Mouse (Mus musculus) erythroblast, embryonic 14.5 days (primary cell): ENCODE results near the gene Sde2. TPM values are rescaled to one million over a fixed set of nuclear protein-coding genes. Genes with fewer than 3 reads are reported as not detected.

Source experiments
- H3K27me3 ChIP-seq: 2 replicates; pipeline ENCODE4 v1.6.1; 2012; ENCODE audit warnings: inconsistent platforms; ENCODE audit not compliant: control insufficient read depth
- H3K36me3 ChIP-seq: 2 replicates; pipeline ENCODE4 v1.6.1; 2012; ENCODE audit warnings: mild to moderate bottlenecking, inconsistent platforms; ENCODE audit not compliant: control insufficient read depth
- H3K4me1 ChIP-seq: 2 replicates; pipeline ENCODE4 v1.6.1; 2012; ENCODE audit warnings: inconsistent platforms; ENCODE audit not compliant: control insufficient read depth
- H3K4me3 ChIP-seq: replicated peaks from 2 replicates; pipeline ENCODE3; 2012; ENCODE audit warnings: moderate library complexity, mild to moderate bottlenecking, inconsistent platforms
- H3K9me3 ChIP-seq: 2 replicates; pipeline ENCODE4 v1.6.1; 2012; ENCODE audit warnings: low read length, inconsistent platforms, mixed read lengths; ENCODE audit not compliant: control insufficient read depth
- GATA1 ChIP-seq: IDR thresholded peaks from 2 replicates; pipeline ENCODE4 v1.6.1; 2012; ENCODE audit warnings: low read length, inconsistent platforms, mixed read lengths
- TAL1 ChIP-seq: IDR thresholded peaks from 3 replicates; pipeline ENCODE4 v1.6.1; 2012; ENCODE audit warnings: low read length, inconsistent platforms, mixed read lengths
- polyA plus RNA-seq: library from polyadenylated mRNA; stranded (reverse); fragments of >175 nt; gene quantifications from 2 replicates; pipeline ENCODE4 v1.2.3, GENCODE M21; 2012

Gene Sde2
- polyA plus RNA-seq, 1 experiment = 2.5 TPM

DNA sequence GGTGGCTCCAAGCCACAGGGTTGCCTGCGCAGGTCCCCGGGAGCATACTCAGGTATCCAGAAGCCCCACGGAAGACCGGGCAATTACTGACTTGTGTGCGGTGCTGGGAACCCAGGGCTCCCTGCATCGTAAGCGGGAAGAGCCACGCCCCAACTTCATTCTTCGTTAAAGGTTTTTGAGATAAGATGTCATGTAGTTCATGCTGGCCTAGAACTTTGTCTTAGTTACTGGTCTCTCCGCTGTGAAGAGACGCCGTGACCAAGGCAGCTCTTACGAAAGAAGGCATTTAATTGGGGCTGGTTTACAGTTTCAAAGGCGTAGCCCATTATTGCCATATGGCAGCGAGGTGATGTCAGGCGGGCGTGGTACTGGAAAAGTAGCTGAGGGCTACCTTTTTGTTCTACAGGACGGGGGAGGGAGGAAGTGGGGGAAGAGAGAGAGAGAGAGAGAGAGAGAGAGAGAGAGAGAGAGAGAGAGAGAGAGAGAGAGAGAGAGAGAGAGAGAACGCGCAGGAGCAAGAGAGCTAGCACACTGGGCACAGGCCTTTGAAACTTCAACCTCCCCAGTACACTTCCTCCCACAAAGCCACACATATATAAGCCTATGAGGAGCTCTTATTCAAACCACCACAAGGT, 60.8 kb downstream of the Sde2 start:
- TF ChIP-seq TAL1 (no peak), GATA1 (no peak)
- H3K27me3 ChIP-seq = no peaks in the 10 kb centered on the region; the same call in 1 of the 2 replicates
- H3K4me1 ChIP-seq = peaks cover 69% of the 10 kb centered on the region
- H3K9me3 ChIP-seq = peaks cover 3% of the 10 kb centered on the region; the same call in 1 of the 2 replicates
- no peak overlapping the region for H3K4me3 ChIP-seq
- H3K36me3 ChIP-seq = peaks cover 30% of the 10 kb centered on the region

DNA sequence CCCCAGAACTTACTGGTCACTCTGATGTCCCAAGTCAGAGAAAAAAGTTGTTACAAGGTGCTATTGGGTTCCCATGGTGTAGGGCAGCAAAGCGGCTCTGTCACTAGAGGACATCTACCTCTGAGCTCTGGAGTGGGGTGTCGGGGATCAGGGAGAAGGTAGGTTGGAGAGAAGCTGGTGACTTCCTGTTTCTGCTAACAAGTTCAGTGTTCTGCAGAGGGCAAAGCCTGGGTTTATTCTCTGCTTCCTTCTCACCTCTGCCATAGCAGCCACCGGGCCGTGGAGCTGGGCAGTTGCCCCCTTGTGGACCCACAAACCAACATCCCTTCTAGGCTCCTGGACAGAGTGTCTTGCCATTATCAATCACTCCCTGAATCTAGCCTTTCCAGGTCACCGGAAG, 61.9 kb downstream of the Sde2 start:
- Histone ChIP-seq H3K4me3 (no peak overlapping the region), H3K4me1 (peaks cover 59% of the 10 kb centered on the region), H3K27me3 (no peaks in the 10 kb centered on the region; the same call in 1 of the 2 replicates), H3K9me3 (peaks cover 3% of the 10 kb centered on the region; the same call in 1 of the 2 replicates), H3K36me3 (peaks cover 20% of the 10 kb centered on the region)
- TF ChIP-seq TAL1 = no peak
- TF ChIP-seq GATA1 = no peak

GRCm38 (mm10) chr1:180913797-180914196, 62.9 kb downstream of the Sde2 start:
- Histone ChIP-seq H3K9me3 (peaks cover 3% of the 10 kb centered on the region; the same call in 1 of the 2 replicates), H3K4me1 (peaks cover 49% of the 10 kb centered on the region), H3K27me3 (no peaks in the 10 kb centered on the region; the same call in 1 of the 2 replicates), H3K36me3 (peaks cover 10% of the 10 kb centered on the region), H3K4me3 (no peak overlapping the region)
- TF ChIP-seq TAL1 (no peak), GATA1 (no peak)

GRCm38 (mm10) chr1:180916425-180916824, 65.5 kb downstream of the Sde2 start:
- Histone ChIP-seq H3K4me1 (peaks cover 39% of the 10 kb centered on the region), H3K36me3 (no peaks in the 10 kb centered on the region), H3K4me3 (no peak overlapping the region), H3K9me3 (peaks cover 5% of the 10 kb centered on the region), H3K27me3 (peaks cover 3% of the 10 kb centered on the region)
- TF ChIP-seq TAL1 = no peak
- TF ChIP-seq GATA1 = no peak

DNA sequence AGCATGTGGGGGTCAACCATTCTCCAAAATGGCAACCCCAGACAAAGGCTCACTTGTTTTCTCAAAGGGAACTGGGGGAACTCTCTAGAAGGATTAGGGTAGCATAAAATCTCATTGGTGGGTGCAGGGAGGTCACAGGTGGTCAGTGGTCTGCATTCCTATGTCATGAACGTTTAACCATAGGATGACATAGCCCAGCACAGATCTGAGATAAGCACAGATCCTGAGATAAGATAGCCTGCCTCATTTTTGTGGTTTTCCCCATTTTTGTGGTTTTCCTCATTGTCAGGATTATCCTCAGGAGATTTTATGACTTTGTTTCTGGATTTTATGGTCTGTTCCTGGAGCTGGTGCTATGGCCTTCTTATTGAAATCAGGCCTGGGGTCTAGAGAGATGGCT, 66.1 kb downstream of the Sde2 start:
- no peak overlapping the region for H3K4me3 ChIP-seq
- TF ChIP-seq TAL1 = no peak
- no peak for TF ChIP-seq GATA1

More for the DNA sequence above, 66.1 kb downstream of the Sde2 start:
- Histone ChIP-seq H3K9me3 (peaks cover 5% of the 10 kb centered on the region), H3K27me3 (peaks cover 3% of the 10 kb centered on the region), H3K4me1 (peaks cover 35% of the 10 kb centered on the region), H3K36me3 (no peaks in the 10 kb centered on the region)

Other genes starting within 250 kb of the Sde2 start
- gene Lin9, start 210.0 kb upstream of the Sde2 start, polyA plus RNA-seq = 0.18 and 0.36 TPM in 2 replicates
- not detected in 2 replicates for gene Mixl1, start 154.1 kb upstream of the Sde2 start, polyA plus RNA-seq
- 0.23 and 0.27 TPM in 2 replicates for gene Acbd3, start 125.1 kb upstream of the Sde2 start, polyA plus RNA-seq
- gene H3f3a, start 37.2 kb upstream of the Sde2 start, polyA plus RNA-seq = 610 and 750 TPM in 2 replicates
- not detected in 2 replicates for gene Lefty2, start 42.0 kb downstream of the Sde2 start, polyA plus RNA-seq
- 33.5 and 34.7 TPM in 2 replicates for gene Pycr2, start 53.2 kb downstream of the Sde2 start, polyA plus RNA-seq
- 0.20 and 0.87 TPM in 2 replicates for gene Lefty1, start 83.9 kb downstream of the Sde2 start, polyA plus RNA-seq
- gene Tmem63a, start 91.2 kb downstream of the Sde2 start, polyA plus RNA-seq = 0.27 and 0.36 TPM in 2 replicates
- not detected in 2 replicates for gene Ephx1, start 169.8 kb downstream of the Sde2 start, polyA plus RNA-seq
- not detected in 2 replicates for gene 9130409I23Rik, start 200.1 kb downstream of the Sde2 start, polyA plus RNA-seq